Mouse (Mus musculus): ENCODE measurements around the gene Arid3a. TPM values are rescaled to one million over a fixed set of nuclear protein-coding genes. Genes with fewer than 3 reads are reported as not detected.

Arid3a gene
- polyA plus RNA-seq, 1 experiment from 2014 or later = 5.4 TPM

DNA sequence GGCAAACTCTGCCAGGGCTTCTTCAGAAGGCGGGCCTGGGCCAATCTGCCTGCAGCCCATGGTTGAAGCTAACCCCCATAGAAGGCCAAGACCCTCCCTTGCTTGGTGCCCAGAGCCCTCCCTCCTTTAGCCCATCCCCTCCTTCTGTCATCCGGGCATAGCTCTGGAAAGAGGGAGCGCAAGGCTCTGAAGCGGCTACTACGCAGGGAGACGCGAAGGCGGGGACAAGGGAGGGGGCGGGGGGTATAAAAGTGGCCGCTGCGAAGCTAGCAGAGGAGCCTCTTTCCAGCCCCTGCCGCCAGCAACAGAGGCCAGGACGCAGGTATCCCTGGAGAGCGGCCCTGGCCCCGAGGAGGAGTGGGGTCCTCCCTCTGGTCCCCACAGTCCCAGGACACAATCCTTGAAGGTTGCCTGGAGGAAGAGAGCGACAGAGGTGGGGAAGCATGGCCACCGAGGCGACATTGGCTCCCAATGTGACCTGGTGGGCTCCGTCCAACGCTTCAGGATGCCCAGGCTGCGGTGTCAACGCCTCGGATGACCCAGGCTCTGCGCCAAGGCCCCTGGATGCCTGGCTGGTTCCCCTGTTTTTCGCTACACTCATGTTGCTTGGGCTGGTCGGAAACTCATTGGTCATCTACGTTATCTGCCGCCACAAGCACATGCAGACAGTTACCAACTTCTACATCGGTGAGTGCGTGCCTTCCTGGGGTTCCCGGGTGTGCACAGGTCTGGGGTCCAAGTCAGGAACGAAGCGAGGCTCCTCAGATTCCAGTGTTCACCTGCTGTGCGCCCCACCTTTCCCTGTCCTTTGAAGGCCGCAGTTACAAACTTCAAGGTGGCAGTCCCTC is 8.4 kb upstream of the Arid3a start:
- Histone ChIP-seq H3K4me1 (replicated peaks) (peaks cover 82% of the 10 kb centered on the region), H3K4me2 (peak overlapping the region; percentile 98), H3K27me3 (peaks cover 63% of the 10 kb centered on the region), H3K27ac (no peak overlapping the region), H3K36me3 (peaks cover under 1% of the 10 kb centered on the region; the same call in 1 of the 2 replicates), H3K9ac (peak overlapping the region; percentile 35), H3K4me3 (replicated peaks) (peak overlapping the region; percentile 25), H3K9me3 (replicated peaks) (no peaks in the 10 kb centered on the region)
- no peak for ATAC-seq (ENCODE audit: low read depth)
- WGBS (ENCODE audit: insufficient replicate concordance) = 13% methylated on average over 35 of the region's 35 CpGs
- DNase-seq = no peak

DNA sequence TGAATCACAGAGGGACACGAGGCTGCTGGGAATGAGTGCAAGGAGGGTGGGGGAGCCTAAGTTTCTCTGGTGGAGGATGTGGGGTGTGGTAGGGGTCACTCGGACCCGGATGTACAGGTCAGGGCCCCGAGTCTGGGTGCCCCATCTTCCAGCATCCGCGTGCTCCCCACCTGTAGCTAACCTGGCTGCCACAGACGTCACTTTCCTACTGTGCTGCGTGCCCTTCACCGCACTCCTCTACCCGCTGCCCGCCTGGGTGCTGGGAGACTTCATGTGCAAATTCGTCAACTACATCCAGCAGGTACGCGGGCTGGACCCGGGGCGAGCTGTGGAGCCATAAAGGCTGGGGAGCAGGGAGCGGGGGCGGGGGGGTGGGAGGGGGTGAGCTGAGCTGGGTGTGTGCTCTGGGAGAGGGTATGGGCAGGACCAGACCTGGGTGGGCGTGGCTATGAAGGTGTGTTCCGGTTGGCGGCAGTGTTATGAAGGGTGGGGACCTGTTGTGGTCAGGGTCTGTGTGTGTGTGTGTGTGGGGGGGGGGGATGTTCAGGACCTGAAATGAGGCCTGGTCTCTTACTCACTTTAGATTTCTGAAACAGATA is 7.5 kb upstream of the Arid3a start:
- WGBS (ENCODE audit: insufficient replicate concordance) = 11% methylated on average over 21 of the region's 21 CpGs
- no peaks in the 10 kb centered on the region for H3K9me3 ChIP-seq (replicated peaks)
- H3K36me3 ChIP-seq = no peaks in the 10 kb centered on the region
- H3K4me2 ChIP-seq = peak overlapping the region; percentile 98; the same call in 1 of the 2 replicates
- no peak overlapping the region for H3K9ac ChIP-seq
- ATAC-seq (ENCODE audit: low read depth) (no peak), DNase-seq (no peak)
- no peak overlapping the region for H3K27ac ChIP-seq
- H3K4me3 ChIP-seq (replicated peaks) = 0 out of 2 replicates have a peak overlapping the region, but pooled peaks have one; percentile 25
- peaks cover 74% of the 10 kb centered on the region for H3K4me1 ChIP-seq (replicated peaks)
- H3K27me3 ChIP-seq = peaks cover 65% of the 10 kb centered on the region

DNA sequence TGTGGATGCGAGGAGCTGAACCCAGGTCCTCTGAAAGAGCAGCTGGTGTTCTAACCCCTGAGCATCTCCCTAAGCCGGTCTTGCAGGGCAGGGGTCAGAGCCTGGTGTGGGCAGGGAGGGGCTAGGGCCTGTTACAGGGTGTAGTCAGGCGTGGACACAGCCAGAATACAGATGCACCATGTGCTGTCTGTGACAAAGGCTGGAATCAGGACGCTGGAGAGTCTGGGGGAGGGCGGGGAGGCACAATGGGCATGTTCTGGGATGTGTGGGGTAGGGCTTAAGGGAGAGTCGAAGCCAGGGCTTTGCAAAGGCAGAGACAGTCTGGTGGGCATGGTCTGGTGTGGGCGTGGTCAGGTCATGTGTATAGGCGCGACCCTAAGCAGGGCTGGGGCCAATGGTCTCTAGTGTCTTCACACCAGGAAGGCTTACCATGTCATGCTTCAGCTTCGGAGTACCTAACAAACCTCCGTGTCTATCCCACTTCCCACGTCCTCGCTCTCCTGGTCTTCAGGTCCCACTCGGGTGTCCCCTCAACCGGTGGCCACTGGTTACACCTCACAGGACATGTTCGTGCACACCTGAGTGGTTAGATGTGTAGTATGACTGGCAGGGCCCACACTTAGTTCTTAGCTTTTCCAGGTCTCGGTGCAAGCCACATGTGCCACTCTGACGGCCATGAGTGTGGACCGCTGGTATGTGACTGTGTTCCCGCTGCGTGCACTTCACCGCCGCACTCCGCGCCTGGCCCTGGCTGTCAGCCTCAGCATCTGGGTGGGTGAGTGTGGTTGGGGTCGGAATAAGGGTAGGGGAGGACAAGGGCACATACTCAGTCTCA is 6.6 kb upstream of the Arid3a start:
- 30% methylated on average over 26 of the region's 26 CpGs for WGBS (ENCODE audit: insufficient replicate concordance)
- ATAC-seq (ENCODE audit: low read depth) (no peak), DNase-seq (no peak)
- Histone ChIP-seq H3K9me3 (replicated peaks) (no peaks in the 10 kb centered on the region), H3K27me3 (peaks cover 65% of the 10 kb centered on the region), H3K36me3 (no peaks in the 10 kb centered on the region), H3K4me1 (replicated peaks) (peaks cover 68% of the 10 kb centered on the region), H3K9ac (no peak overlapping the region), H3K27ac (no peak overlapping the region), H3K4me2 (peak overlapping the region; percentile 50; the same call in 1 of the 2 replicates), H3K4me3 (replicated peaks) (peak overlapping the region; percentile 30; the same call in 1 of the 2 replicates)

DNA sequence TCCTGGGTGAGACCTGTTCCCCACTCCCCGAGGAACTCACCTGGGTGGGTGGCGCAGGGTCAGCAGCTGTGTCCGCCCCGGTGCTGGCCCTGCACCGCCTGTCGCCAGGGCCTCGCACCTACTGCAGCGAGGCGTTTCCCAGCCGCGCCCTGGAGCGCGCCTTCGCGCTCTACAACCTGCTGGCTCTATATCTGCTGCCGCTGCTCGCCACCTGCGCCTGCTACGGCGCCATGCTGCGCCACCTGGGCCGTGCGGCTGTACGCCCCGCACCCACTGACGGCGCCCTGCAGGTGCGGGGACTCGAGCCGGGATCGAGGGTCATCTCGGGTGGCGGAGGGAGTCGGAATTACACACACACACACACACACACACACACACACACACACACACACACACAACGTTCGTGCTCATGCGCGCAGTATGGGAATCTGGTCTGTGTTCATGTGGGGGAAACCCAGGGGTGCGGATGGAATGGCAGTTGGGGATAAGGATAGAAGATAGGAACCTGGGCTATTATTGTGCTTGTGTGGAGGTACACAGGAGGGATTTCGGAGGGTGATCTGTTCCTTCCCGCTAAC is 5.8 kb upstream of the Arid3a start, which contains the start of gene R3hdm4:
TSS of gene R3hdm4 (minus strand) at position 251 of the 578 bp plus-strand sequence.
- Histone ChIP-seq H3K27ac (no peak within 1 kb of the TSS), H3K9me3 (replicated peaks) (no peaks in the 10 kb centered on the region), H3K4me2 (peak within 1 kb of the TSS; percentile 50), H3K4me1 (replicated peaks) (peaks cover 67% of the 10 kb centered on the region), H3K9ac (0 out of 2 replicates have a peak within 1 kb of the TSS, but pooled peaks have one; percentile 17), H3K27me3 (peaks cover 65% of the 10 kb centered on the region), H3K4me3 (replicated peaks) (peak within 1 kb of the TSS; percentile 30), H3K36me3 (no peaks in the 10 kb centered on the region)
- DNase-seq = no peak
- 12% methylated on average over 40 of the region's 41 CpGs for WGBS (ENCODE audit: insufficient replicate concordance)
- no peak for ATAC-seq (ENCODE audit: low read depth)

DNA sequence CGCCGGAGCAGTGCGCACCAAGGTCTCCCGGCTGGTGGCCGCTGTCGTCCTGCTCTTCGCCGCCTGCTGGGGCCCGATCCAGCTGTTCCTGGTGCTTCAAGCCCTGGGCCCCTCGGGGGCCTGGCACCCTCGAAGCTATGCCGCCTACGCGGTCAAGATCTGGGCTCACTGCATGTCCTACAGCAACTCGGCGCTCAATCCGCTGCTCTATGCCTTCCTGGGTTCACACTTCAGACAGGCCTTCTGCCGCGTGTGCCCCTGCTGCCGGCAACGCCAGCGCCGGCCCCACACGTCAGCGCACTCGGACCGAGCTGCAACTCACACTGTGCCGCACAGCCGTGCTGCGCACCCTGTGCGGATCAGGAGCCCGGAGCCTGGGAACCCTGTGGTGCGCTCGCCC is 5.3 kb upstream of the Arid3a start:
- Histone ChIP-seq H3K9me3 (replicated peaks) (no peaks in the 10 kb centered on the region), H3K4me2 (peak overlapping the region; percentile 50), H3K27me3 (peaks cover 65% of the 10 kb centered on the region), H3K9ac (0 out of 2 replicates have a peak overlapping the region, but pooled peaks have one; percentile 17), H3K4me1 (replicated peaks) (peaks cover 69% of the 10 kb centered on the region), H3K36me3 (no peaks in the 10 kb centered on the region), H3K27ac (no peak overlapping the region), H3K4me3 (replicated peaks) (peak overlapping the region; percentile 30)
- ATAC-seq (ENCODE audit: low read depth) = no peak
- no peak for DNase-seq
- WGBS (ENCODE audit: insufficient replicate concordance) = 13% methylated on average over 34 of the region's 34 CpGs

DNA sequence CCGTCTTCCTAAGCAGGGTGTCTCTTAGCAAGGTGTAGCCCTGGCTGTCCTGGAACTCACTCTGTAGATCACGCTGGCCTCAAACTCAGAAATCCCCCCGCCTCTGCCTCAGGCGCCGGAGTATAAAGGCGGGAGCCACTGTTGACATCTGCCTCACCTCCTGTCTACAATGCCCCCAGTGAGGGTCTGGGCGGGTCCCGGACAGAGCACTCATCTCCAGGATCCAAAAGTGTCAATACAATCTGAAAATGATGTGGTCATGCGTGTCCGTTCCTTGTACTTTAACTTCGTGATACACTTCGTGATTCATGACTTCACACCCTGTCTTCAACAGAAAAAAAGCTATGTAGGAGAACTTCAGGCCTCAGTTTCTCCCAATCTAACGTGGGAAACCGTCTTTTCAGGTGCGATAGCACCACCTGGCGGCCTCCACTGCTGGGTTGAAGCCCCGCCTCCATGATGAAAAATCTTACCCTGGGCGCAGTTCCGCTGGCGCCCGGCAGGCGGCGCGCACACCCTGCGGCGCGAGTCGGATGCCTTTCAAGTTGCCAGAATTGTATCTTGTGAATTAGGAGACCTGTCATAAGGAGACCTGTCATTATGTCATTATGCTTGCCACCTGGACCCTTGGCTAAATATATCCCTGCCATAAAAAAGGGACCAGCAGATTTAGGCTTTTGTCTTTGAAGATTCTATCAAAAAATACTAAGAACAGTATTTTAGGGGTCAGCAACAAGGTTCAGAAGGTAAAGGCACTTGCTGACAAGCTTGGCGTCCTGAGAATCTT is 1.7 kb upstream of the Arid3a start:
- no peaks in the 10 kb centered on the region for H3K9me3 ChIP-seq (replicated peaks)
- H3K27ac ChIP-seq = peak overlapping the region; percentile 88
- peak overlapping the region; percentile 84; the same call in 1 of the 2 replicates for H3K9ac ChIP-seq
- ATAC-seq (ENCODE audit: low read depth) (no peak), DNase-seq (peak; percentile 85)
- H3K4me1 ChIP-seq (replicated peaks) = peaks cover 70% of the 10 kb centered on the region
- H3K36me3 ChIP-seq = no peaks in the 10 kb centered on the region
- WGBS (ENCODE audit: insufficient replicate concordance) = 14% methylated on average over 29 of the region's 29 CpGs
- H3K4me2 ChIP-seq = peak overlapping the region; percentile 84
- H3K27me3 ChIP-seq = peaks cover 34% of the 10 kb centered on the region
- H3K4me3 ChIP-seq (replicated peaks) = 0 out of 2 replicates have a peak overlapping the region, but pooled peaks have one; percentile 85

DNA sequence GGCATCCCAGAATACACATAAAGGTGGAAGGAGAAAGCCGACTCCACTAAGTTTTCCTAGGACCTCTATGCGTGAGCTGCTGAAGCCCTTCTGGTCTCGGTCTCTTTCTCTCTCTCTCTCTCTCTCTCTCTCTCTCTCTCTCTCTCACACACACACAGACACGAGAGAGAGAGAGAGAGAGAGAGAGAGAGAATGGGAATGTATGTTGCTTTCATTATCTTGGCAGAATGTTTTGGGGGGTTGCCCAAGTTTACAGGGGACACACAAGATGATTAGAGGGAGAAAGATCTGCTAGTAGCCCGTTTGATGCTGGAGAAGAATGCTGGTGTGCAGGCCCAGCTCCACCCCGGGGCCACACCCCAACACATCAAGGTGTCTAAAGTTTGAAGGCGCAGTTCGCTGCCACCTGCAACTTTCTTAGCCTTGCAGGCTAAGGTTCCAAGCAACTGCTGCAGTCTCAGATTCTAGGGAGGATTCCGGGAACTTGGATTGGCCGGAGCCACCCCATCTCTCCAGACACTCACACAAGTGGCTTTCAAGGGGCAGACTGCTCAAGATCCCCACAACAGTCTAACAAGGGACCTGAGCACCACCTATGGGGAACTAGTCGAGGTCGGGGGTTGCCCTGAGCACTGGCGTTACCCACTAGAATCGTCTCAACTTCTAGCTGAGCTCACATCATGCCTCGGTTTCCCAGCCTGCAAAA is 905 bp upstream of the Arid3a start:
- peak; percentile 2; the same call in 1 of the 2 replicates for ATAC-seq (ENCODE audit: low read depth)
- H3K27me3 ChIP-seq = peaks cover 27% of the 10 kb centered on the region
- no peak for DNase-seq
- peaks cover 69% of the 10 kb centered on the region for H3K4me1 ChIP-seq (replicated peaks)
- peak overlapping the region; percentile 85 for H3K4me3 ChIP-seq (replicated peaks)
- 10% methylated on average over 15 of the region's 15 CpGs for WGBS (ENCODE audit: insufficient replicate concordance)
- peak overlapping the region; percentile 84 for H3K9ac ChIP-seq
- H3K36me3 ChIP-seq = peaks cover 7% of the 10 kb centered on the region
- no peaks in the 10 kb centered on the region for H3K9me3 ChIP-seq (replicated peaks)
- peak overlapping the region; percentile 84 for H3K4me2 ChIP-seq
- peak overlapping the region; percentile 88 for H3K27ac ChIP-seq

DNA sequence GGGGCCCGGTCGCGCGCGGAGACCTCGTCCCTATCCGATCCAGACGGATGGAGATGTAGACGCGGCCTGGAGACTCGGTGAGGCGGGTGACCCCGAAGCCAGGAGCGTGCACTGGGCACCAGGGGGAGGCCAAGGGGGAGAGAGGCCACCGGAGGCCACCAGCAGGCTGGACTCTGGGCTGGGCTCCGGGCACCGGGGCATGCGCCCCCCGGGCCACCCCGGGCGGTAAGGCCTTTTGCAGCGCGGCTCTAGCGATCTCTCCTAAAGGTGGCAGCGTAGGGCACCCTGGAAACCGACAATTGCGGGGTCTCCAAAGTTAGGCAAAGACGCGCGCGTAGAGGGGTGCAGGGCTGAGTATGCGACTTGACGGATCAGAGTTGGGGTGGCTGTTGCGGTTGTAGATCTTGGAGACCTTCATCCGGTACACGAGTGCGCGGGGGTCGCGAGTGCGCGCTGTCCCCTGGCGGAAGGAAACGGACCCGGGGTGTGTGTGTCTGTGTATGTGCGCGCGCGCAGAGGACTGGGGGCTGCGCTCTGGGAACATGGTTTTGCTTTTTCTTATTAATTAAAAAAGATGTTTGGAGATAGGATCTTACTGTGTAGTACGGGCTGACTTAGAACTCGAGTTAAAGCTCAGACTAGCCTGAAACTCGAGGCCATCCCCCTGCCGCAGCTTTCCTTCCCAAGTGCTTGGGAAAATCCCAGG is 634 bp downstream of the Arid3a start:
- Histone ChIP-seq H3K9me3 (replicated peaks) (no peaks in the 10 kb centered on the region), H3K27ac (peak overlapping the region; percentile 88), H3K4me3 (replicated peaks) (peak overlapping the region; percentile 85), H3K4me2 (peak overlapping the region; percentile 84), H3K27me3 (peaks cover 12% of the 10 kb centered on the region), H3K36me3 (peaks cover 22% of the 10 kb centered on the region), H3K9ac (peak overlapping the region; percentile 84), H3K4me1 (replicated peaks) (peaks cover 75% of the 10 kb centered on the region)
- ATAC-seq (ENCODE audit: low read depth) = peak; percentile 39
- WGBS (ENCODE audit: insufficient replicate concordance) = under 1% methylated on average over 54 of the region's 54 CpGs
- peak; percentile 48 for DNase-seq

DNA sequence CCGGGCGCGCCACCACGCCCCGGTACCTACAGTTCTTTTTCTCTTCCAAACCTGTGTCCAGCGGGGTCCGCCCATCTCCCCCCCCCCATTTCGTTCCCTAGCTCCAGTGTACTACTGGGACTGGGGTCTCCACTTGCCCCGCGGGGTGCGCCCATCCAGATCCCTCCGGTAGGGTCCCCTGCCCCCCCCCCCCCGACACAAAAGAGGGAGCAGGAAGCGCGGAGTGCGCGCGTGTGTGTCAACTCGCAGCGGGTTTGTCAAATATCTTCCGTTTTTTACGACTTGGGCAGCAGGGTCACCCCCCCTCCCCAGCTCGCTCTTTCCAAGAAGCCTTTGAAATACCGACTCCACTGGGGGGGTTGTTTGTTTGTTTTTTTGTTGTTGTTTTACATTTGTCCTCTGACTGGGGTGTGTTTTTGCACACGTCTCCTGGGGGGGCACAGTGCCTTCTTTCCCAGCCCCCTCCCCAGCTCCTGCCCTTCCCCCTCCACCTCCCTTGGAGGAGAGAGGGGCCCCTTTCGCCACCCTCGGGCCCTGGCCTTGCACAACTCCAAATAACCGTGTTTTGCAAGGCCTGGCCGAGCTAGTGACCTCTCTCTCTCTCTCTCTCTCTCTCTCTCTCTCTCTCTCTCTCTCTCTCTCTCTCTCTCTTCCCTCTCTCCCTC is 1.3 kb downstream of the Arid3a start:
- H3K36me3 ChIP-seq = peaks cover 29% of the 10 kb centered on the region
- DNase-seq (no peak), ATAC-seq (ENCODE audit: low read depth) (no peak)
- peak overlapping the region; percentile 85 for H3K4me3 ChIP-seq (replicated peaks)
- H3K27ac ChIP-seq = peak overlapping the region; percentile 88
- H3K9ac ChIP-seq = peak overlapping the region; percentile 84
- H3K27me3 ChIP-seq = peaks cover 5% of the 10 kb centered on the region
- no peaks in the 10 kb centered on the region for H3K9me3 ChIP-seq (replicated peaks)
- H3K4me1 ChIP-seq (replicated peaks) = peaks cover 81% of the 10 kb centered on the region
- H3K4me2 ChIP-seq = peak overlapping the region; percentile 84
- WGBS (ENCODE audit: insufficient replicate concordance) = 1% methylated on average over 29 of the region's 29 CpGs

Data from liver, embryonic 13.5 days (tissue).